Mouse (Mus musculus) inflammation-experienced regulatory T-cells, adult 6 months (primary cell): Measurements from ENCODE around the gene Sympk. TPM values are rescaled to one million over a fixed set of nuclear protein-coding genes. Genes with fewer than 3 reads are reported as not detected.
"Not testable (repeated sequence)": the region's sequence is repeated elsewhere in the genome, so short reads cannot be mapped to it uniquely, and the experiment has no call there.

Source experiments
- ATAC-seq: one replicate; pipeline ENCODE4 v1.8.0; 2017
- polyA plus RNA-seq, 3 experiments: library from polyadenylated mRNA; unstranded; fragments of 100-300 nt; shearing (Covaris generic); gene quantifications; one replicate each; pipeline ENCODE4 v1.2.1; 2017

The Sympk gene
- polyA plus RNA-seq, 3 experiments from 2014 or later: 8.2 to 12.2 (median 9.2) TPM

GRCm38 (mm10) chr7:19052345-19053135 lies 28.4 kb downstream of the Sympk start:
- no peak for ATAC-seq

DNA sequence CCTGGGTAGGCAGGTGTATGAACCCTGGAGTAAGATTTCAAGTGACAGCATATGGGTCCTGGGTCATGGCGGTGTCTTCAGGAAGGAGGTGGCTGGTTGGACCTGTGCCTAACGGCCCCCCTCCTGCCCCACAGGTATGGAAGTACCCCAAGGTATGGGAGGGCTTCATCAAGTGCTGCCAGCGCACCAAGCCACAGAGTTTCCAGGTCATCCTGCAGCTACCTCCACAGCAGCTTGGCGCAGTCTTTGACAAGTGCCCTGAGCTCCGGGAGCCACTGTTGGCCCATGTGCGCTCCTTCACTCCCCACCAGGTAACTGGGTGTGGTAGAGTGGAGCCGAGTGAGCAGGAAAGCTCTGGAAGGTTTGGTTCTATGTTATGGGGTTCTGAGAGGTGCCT lies 29.0 kb downstream of the Sympk start:
- no peak for ATAC-seq

- ATAC-seq: no peak
Measured at GRCm38 (mm10) chr7:19054047-19054776, 30.0 kb downstream of the Sympk start, which contains the start of gene Rsph6a. TSS of gene Rsph6a (plus strand) at chr7:19054690.

- no peak for ATAC-seq
Measured at GRCm38 (mm10) chr7:19054777-19055076, 30.6 kb downstream of the Sympk start.

GRCm38 (mm10) chr7:19055108-19055507 lies 30.9 kb downstream of the Sympk start:
- ATAC-seq: no peak

DNA sequence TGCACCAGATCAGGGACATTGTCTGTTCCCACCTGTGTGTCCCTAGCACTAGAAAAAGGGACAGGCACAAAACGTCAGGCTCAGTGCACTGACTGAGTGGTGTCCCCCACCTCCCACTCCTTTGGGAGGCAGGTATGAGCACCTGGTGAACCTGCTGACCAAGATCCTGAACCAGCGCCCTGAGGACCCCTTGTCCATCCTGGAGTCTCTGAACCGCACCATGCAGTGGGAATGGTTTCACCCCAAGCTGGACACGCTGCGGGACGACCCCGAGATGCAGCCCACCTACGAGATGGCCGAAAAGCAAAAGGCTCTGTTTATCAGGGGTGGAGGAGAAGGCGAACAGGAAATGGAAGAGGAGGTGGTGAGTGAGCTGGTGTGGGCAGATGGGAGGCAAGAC lies 33.2 kb downstream of the Sympk start:
- no peak for ATAC-seq

GRCm38 (mm10) chr7:19065896-19066295 lies 41.7 kb downstream of the Sympk start:
- no peak for ATAC-seq

DNA sequence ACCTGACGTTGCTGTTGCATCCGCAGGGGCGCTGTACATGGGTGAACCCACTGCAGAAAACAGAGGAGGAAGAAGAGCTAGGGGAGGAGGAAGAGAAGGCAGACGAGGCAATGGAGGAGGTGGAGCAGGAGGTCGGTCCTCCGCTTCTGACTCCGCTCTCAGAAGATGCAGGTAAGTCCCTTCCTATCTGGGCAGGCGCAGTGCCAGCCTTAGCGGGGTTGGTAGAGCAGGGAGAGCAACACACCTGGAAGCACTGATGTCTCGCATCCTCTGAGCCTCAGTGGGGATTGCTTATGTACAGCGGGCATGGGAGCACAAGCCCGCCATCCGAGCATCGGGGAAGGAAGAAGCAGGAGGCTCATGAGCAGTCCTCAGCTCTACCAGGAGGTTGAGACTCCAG lies 42.9 kb downstream of the Sympk start:
- ATAC-seq: no peak

GRCm38 (mm10) chr7:19067935-19068334 lies 43.8 kb downstream of the Sympk start:
- ATAC-seq: no peak

GRCm38 (mm10) chr7:19068707-19069106 lies 44.5 kb downstream of the Sympk start:
- ATAC-seq: no peak

DNA sequence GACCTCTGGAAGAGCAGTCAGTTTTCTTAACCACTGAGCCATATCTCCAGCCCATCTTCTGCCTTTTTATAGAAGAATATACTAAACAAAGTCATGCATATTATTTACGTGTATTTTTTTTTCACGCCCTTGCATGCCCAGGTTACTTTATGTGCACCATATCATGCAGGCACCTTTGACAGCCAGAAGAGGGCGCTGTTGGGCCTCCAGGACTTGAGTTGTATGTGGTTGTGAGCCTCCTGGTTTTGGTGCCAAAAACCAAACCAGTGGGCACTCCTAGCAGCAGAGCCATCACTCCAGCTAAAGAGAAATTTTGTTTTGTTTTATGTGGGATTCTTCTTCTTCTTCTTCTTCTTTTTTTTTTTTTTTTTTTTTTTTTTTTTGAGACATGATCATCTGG lies 45.3 kb downstream of the Sympk start:
- ATAC-seq: no peak

GRCm38 (mm10) chr7:19071024-19071423 lies 46.8 kb downstream of the Sympk start:
- not testable (repeated sequence) for ATAC-seq

GRCm38 (mm10) chr7:19073504-19073903 lies 49.3 kb downstream of the Sympk start:
- ATAC-seq: no peak

GRCm38 (mm10) chr7:19074494-19074893 lies 50.3 kb downstream of the Sympk start:
- ATAC-seq: no peak

DNA sequence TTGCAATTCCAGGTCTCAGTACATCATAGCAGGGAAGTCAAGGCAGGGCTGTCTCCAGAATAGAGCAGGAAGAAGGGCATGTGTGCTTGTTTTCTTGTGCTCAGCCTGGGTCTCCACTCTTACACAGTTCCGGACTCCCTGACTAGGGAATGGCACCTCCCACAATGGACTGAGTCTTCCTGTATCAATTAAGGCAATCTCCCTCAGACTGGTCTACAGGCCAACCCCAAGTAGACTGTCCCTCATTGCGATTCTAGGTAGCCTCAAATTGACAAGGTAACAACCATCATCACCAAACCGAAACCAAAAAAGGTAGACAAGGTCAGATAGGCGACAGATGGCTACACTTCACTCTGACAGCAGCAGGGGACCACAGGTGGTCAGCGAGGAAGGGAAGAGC lies 51.1 kb downstream of the Sympk start:
- no peak for ATAC-seq

GRCm38 (mm10) chr7:19075723-19076585 lies 51.8 kb downstream of the Sympk start, which contains the start of gene Dmwd:
TSS of gene Dmwd (plus strand) at chr7:19076227.
- peak; percentile 44 for ATAC-seq

- peak; percentile 30 for ATAC-seq
Measured at GRCm38 (mm10) chr7:19076586-19076991, 52.4 kb downstream of the Sympk start.

DNA sequence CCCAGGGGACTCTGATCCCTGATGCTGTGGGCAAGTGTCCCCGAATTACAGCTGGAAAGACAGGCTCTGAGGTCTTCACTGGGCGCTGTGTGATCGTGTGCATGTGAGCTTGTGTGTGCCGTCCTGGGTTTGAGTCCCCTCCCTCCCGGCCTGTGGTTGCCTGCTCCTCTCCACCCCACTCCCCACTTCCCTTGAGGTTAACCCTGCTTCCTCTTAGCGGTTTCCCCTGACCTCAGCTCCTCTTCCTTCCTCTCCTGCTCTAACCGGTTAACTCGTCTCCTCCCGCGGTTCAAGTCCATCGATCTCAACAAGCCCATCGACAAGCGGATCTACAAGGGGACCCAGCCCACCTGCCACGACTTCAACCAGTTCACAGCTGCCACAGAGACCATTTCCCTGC lies 53.6 kb downstream of the Sympk start:
- ATAC-seq: peak; percentile 76

GRCm38 (mm10) chr7:19078732-19079131 lies 54.6 kb downstream of the Sympk start:
- no peak for ATAC-seq

DNA sequence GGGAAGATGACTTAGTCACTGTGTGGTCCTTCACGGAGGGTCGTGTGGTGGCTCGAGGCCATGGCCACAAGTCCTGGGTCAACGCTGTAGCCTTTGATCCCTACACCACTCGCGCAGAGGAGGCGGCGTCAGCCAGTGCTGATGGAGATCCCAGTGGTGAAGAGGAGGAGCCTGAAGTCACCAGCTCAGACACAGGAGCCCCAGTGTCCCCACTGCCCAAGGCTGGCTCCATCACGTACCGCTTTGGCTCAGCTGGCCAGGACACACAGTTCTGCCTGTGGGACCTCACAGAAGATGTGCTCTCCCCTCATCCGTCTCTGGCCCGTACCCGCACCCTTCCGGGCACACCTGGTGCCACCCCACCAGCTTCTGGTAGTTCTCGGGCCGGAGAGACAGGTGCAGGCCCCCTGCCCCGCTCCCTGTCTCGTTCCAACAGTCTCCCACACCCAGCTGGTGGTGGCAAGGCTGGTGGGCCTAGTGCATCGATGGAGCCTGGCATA lies 56.3 kb downstream of the Sympk start:
- no peak for ATAC-seq

DNA sequence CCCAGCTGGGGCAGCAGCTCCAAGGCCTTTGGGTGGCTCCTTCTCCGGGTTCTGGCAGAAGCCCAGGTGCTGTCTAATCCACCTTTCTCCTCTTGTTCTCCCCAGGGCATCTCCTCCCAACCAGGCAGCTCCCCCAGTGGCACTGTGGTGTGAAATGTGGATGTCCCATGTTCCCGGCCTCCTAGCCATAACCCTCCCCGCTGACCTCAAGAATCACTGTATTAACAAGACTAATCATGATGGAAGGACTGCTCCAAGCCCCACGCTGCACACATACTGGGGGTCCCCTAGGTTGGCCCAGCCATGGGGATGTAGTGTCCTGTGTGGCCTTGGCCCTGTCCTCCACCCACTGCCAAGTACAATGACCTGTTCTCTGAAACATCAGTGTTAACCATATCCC lies 58.0 kb downstream of the Sympk start:
- ATAC-seq: no peak

GRCm38 (mm10) chr7:19083096-19083495 lies 58.9 kb downstream of the Sympk start:
- no peak for ATAC-seq

- ATAC-seq: no peak
Measured at GRCm38 (mm10) chr7:19083701-19084100, 59.5 kb downstream of the Sympk start, which contains the start of gene Dmpk. TSS of gene Dmpk (plus strand) at chr7:19083849.
